Mouse (Mus musculus) G1E (cell line): ENCODE data around the gene Hoxb13.

ENCODE experiments used
- CTCF ChIP-seq: IDR thresholded peaks from 2 replicates; pipeline ENCODE4 v1.5.1; 2012; ENCODE audit warnings: low read depth, low read length, inconsistent platforms, mixed read lengths
- GATA1 ChIP-seq: IDR thresholded peaks from 2 replicates; pipeline ENCODE4 v1.6.1; 2012; ENCODE audit warnings: borderline replicate concordance, low read length, inconsistent platforms, mixed read lengths
- TAL1 ChIP-seq: conservative IDR thresholded peaks from 2 replicates; pipeline ENCODE4 v1.6.1; 2012; ENCODE audit warnings: low read depth, low read length, inconsistent platforms, mixed read lengths

DNA sequence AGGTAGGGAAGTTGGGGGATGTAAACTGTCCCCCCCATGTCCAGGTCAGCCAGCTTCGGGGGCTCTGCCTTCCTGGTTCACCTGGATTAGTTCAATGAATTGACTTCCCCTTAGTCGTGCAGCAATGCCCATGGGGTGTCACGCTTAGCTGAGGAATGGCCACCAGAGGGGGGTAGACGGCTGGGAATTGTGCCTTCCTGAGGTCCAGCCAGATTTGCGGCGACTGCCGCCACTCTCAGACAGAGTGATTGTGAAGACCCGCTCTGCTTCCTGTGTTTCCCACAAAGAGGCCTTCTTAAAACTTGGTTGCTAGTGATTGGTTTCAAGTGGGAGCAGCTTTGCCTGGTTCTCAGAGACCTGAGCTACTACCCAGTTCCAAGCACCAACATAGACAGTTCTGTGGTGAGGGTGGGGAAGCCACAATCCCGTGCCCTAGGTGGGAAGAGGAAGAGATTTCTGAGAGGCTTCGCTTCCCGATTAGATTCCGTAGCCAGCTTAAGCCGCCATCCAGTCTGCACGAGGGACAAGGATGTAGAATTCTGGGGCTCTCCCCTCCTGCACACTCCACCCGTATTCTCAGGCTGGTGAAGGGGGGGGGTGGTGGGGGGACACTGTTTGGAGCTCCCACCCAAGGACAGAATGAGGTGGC, 48.4 kb upstream of the Hoxb13 start:
- peak; percentile 46 for TF ChIP-seq CTCF
- TF ChIP-seq GATA1: no peak
- TF ChIP-seq TAL1: no peak
